ENCODE assay signal across 8 mouse cellular contexts in genomic region chr7:134381407-134381861, GRCm38 (mm10). TPM values are rescaled to one million over a fixed set of nuclear protein-coding genes. Genes with fewer than 3 reads are reported as not detected.
DNase-seq lines count a peak whose midpoint lies in the region; ATAC-seq and TF ChIP-seq lines count a peak whose summit lies in the region.

No protein-coding gene starts in this region.

- DNase-seq in embryonic facial prominence, embryonic 11.5 days (ENCODE audit: low spot score), result peak; percentile 15
- no peak for DNase-seq in embryonic facial prominence, embryonic 10.5 days (ENCODE audit: low spot score)
- DNase-seq in NIH3T3 (ENCODE audit: low read depth), result peak; percentile 93
- DNase-seq in cerebellum, postnatal 4 days (ENCODE audit: low spot score in 2 of 2), result peak; percentile 65 to 95
- DNase-seq in heart, postnatal 0 days (ENCODE audit: low spot score), result peak; percentile 44
- DNase-seq in layer of hippocampus, postnatal 25 days (ENCODE audit: extremely low spot score in 1 of 2, low spot score in 1 of 2), result peak; percentile 32 to 63
- peak; percentile 57 for DNase-seq in urinary bladder, postnatal 14 days (ENCODE audit: low spot score)

- no peaks in the 10 kb centered on the region for H3K27me3 ChIP-seq in embryonic facial prominence, embryonic 11.5 days (ENCODE audit: control insufficient read depth, insufficient read depth, low read length)
- no peaks in the 10 kb centered on the region for H3K27me3 ChIP-seq in embryonic facial prominence, embryonic 10.5 days (replicated peaks; ENCODE audit: low read depth, poor library complexity, severe bottlenecking)
- H3K27me3 ChIP-seq in heart, postnatal 0 days (ENCODE audit: control insufficient read depth, insufficient read depth, low read length), result no peaks in the 10 kb centered on the region

- no peak overlapping the region for H3K27ac ChIP-seq in embryonic facial prominence, embryonic 11.5 days (replicated peaks; ENCODE audit: low read depth, low read length)
- no peak overlapping the region for H3K27ac ChIP-seq in embryonic facial prominence, embryonic 10.5 days (replicated peaks)
- no peak overlapping the region for H3K27ac ChIP-seq in heart, postnatal 0 days (ENCODE audit: low read depth)

- peak; percentile 23; the same call in 1 of the 2 replicates for TF ChIP-seq CTCF in heart, postnatal 0 days (IDR thresholded peaks at IDR 0.05; ENCODE audit: low read depth)

- no peaks in the 10 kb centered on the region for H3K36me3 ChIP-seq in embryonic facial prominence, embryonic 11.5 days (replicated peaks; ENCODE audit: control insufficient read depth, insufficient read depth, low read depth, low read length)
- H3K36me3 ChIP-seq in embryonic facial prominence, embryonic 10.5 days (replicated peaks), result no peaks in the 10 kb centered on the region
- no peaks in the 10 kb centered on the region for H3K36me3 ChIP-seq in heart, postnatal 0 days (replicated peaks; ENCODE audit: control insufficient read depth, insufficient read depth, low read length)

- H3K4me2 ChIP-seq in embryonic facial prominence, embryonic 11.5 days (ENCODE audit: low read depth, low read length), result no peak overlapping the region
- no peak overlapping the region for H3K4me2 ChIP-seq in heart, postnatal 0 days (ENCODE audit: low read depth, low read length)

- no peaks in the 10 kb centered on the region for H3K9me3 ChIP-seq in embryonic facial prominence, embryonic 11.5 days (replicated peaks; ENCODE audit: control insufficient read depth, low read length)
- H3K9me3 ChIP-seq in embryonic facial prominence, embryonic 10.5 days, result no peaks in the 10 kb centered on the region
- no peaks in the 10 kb centered on the region for H3K9me3 ChIP-seq in heart, postnatal 0 days (replicated peaks; ENCODE audit: control insufficient read depth, low read length)

- no peaks in the 10 kb centered on the region for H3K4me1 ChIP-seq in embryonic facial prominence, embryonic 11.5 days (ENCODE audit: control insufficient read depth, insufficient read depth, low read length)
- H3K4me1 ChIP-seq in embryonic facial prominence, embryonic 10.5 days, result peaks cover 12% of the 10 kb centered on the region
- peaks cover 8% of the 10 kb centered on the region for H3K4me1 ChIP-seq in heart, postnatal 0 days (ENCODE audit: control insufficient read depth, insufficient read depth)

- no peak for TF ChIP-seq EP300 in heart, postnatal 0 days (IDR thresholded peaks at IDR 0.05; ENCODE audit: low read depth)

- ATAC-seq in embryonic facial prominence, embryonic 11.5 days (replicated peaks; ENCODE audit: insufficient number of reproducible peaks, low FRiP score, low TSS enrichment, low read depth), result no peak
- ATAC-seq in heart, postnatal 0 days (ENCODE audit: insufficient read depth, low read depth), result peak; percentile 41; the same call in 1 of the 2 replicates
- ATAC-seq in megakaryocyte progenitor cell, adult 5-6 weeks (replicated peaks; ENCODE audit: poor library complexity), result peak; percentile 85

- WGBS in embryonic facial prominence, embryonic 11.5 days, result 46% methylated on average over 4 of the region's 4 CpGs
- WGBS in embryonic facial prominence, embryonic 10.5 days, result 57% methylated on average over 4 of the region's 4 CpGs
- WGBS in heart, postnatal 0 days, result 17% methylated on average over 4 of the region's 4 CpGs

- H3K9ac ChIP-seq in embryonic facial prominence, embryonic 11.5 days (replicated peaks; ENCODE audit: low read length), result no peak overlapping the region
- no peak overlapping the region for H3K9ac ChIP-seq in heart, postnatal 0 days (replicated peaks; ENCODE audit: low read depth, low read length)

- H3K4me3 ChIP-seq in embryonic facial prominence, embryonic 11.5 days (ENCODE audit: low read depth, low read length), result no peak overlapping the region
- no peak overlapping the region for H3K4me3 ChIP-seq in embryonic facial prominence, embryonic 10.5 days
- H3K4me3 ChIP-seq in heart, postnatal 0 days (ENCODE audit: low read depth, low read length), result no peak overlapping the region

RNA-seq across cellular contexts. Expression of gene D7Ertd443e, which starts 4.0 kb away (rescaled TPM):
- 0.07 and 0.18 TPM in 2 replicates for polyA plus RNA-seq in embryonic facial prominence, embryonic 11.5 days (2014; fragmentation: Nextera tagmentation; extraction: Ambion mirVana)
- polyA plus RNA-seq in embryonic facial prominence, embryonic 10.5 days (2016; fragmentation: Nextera tagmentation; extraction: Ambion mirVana), result 0.05 and 0.11 TPM in 2 replicates
- total RNA-seq in heart, postnatal 0 days (2014; rRNA removed; ENCODE audit: low replicate concordance), result 0.57 and 1.0 TPM in 2 replicates
- polyA plus RNA-seq in heart, postnatal 0 days (2015; fragmentation: Nextera tagmentation; extraction: Ambion mirVana), result 0.30 and 0.43 TPM in 2 replicates
- 1 to 10 TPM; 3.5 TPM for total RNA-seq in layer of hippocampus, postnatal 25 days (2021)
- not detected in 2 replicates for total RNA-seq in megakaryocyte progenitor cell, adult 5-6 weeks (2015)
- total RNA-seq in megakaryocyte progenitor cell, adult 5-6 weeks (2017), result not detected in 2 replicates
